ENCODE assay signal across 24 mouse cellular contexts in genomic region chr10:99476776-99477175, GRCm38 (mm10).
"Had no signal": no experiment of that assay in that cellular context is flagged by ENCODE, and none has a peak within 500 bp of the region (broad histone marks: within the 10 kb centered on the region; RNA-seq: fewer than 3 reads in every experiment).

No protein-coding gene starts in this region.

- H3K9ac ChIP-seq: intestine, embryonic 15.5 days; limb, embryonic 13.5 days; liver, embryonic 12.5 days; liver, embryonic 15.5 days; lung, embryonic 15.5 days; midbrain, embryonic 13.5 days; neural tube, embryonic 13.5 days; stomach, embryonic 15.5 days had no signal

- ATAC-seq: intestine, embryonic 15.5 days; liver, embryonic 12.5 days; midbrain, embryonic 13.5 days; midbrain, embryonic 16.5 days had no signal

- H3K4me1 ChIP-seq: intestine, embryonic 15.5 days; limb, embryonic 10.5 days; liver, embryonic 12.5 days; liver, embryonic 15.5 days; lung, embryonic 15.5 days; megakaryocyte, embryonic 14.5 days; stomach, embryonic 15.5 days had no signal

- H3K9me3 ChIP-seq: intestine, embryonic 15.5 days; limb, embryonic 10.5 days; limb, embryonic 13.5 days; liver, embryonic 12.5 days; liver, embryonic 15.5 days; lung, embryonic 15.5 days; midbrain, embryonic 10.5 days; midbrain, embryonic 13.5 days; neural tube, embryonic 13.5 days; stomach, embryonic 15.5 days had no signal

- H3K36me3 ChIP-seq: intestine, embryonic 15.5 days; limb, embryonic 10.5 days; limb, embryonic 13.5 days; liver, embryonic 12.5 days; liver, embryonic 15.5 days; lung, embryonic 15.5 days; midbrain, embryonic 10.5 days; midbrain, embryonic 13.5 days; neural tube, embryonic 13.5 days; stomach, embryonic 15.5 days had no signal

- H3K4me3 ChIP-seq: intestine, embryonic 15.5 days; limb, embryonic 10.5 days; limb, embryonic 13.5 days; liver, embryonic 12.5 days; liver, embryonic 15.5 days; lung, embryonic 15.5 days; megakaryocyte, embryonic 14.5 days; midbrain, embryonic 10.5 days; midbrain, embryonic 13.5 days; myocyte; neural tube, embryonic 13.5 days; stomach, embryonic 15.5 days had no signal

- DNase-seq: kidney, adult 11 months; kidney, adult 9 months; kidney, postnatal 14 days; kidney, postnatal 4 days; liver; lung, adult 18-20 months; lung, postnatal 10 days; lung, postnatal 36 days; retina, postnatal 1 day; spleen, adult 18-20 months; thymus, postnatal 25 days had no signal

- H3K27me3 ChIP-seq: intestine, embryonic 15.5 days; limb, embryonic 13.5 days; liver, embryonic 12.5 days; liver, embryonic 15.5 days; lung, embryonic 15.5 days; megakaryocyte, embryonic 14.5 days; midbrain, embryonic 13.5 days; neural tube, embryonic 13.5 days; stomach, embryonic 15.5 days had no signal

- H3K27ac ChIP-seq: intestine, embryonic 15.5 days; limb, embryonic 10.5 days; limb, embryonic 13.5 days; liver, embryonic 12.5 days; liver, embryonic 15.5 days; lung, embryonic 15.5 days; midbrain, embryonic 10.5 days; midbrain, embryonic 13.5 days; neural tube, embryonic 13.5 days; stomach, embryonic 15.5 days had no signal

- H3K4me2 ChIP-seq: intestine, embryonic 15.5 days; limb, embryonic 13.5 days; liver, embryonic 12.5 days; liver, embryonic 15.5 days; lung, embryonic 15.5 days; midbrain, embryonic 13.5 days; neural tube, embryonic 13.5 days; stomach, embryonic 15.5 days had no signal
